Mouse (Mus musculus): ENCODE measurements around the gene Bcr. TPM values are rescaled to one million over a fixed set of nuclear protein-coding genes. Genes with fewer than 3 reads are reported as not detected.

Gene Bcr
- total RNA-seq, 2 experiments from 2014 or later: 121 to 133 TPM

Other genes with a start within 250 kb of the Bcr start
- gene Gnaz, start 93.4 kb upstream of the Bcr start, total RNA-seq (2021): 100 to 1,000 TPM; 106 to 108 TPM
- 1 to 10 TPM in 1 of 2 experiments, not detected in 1; 1.1 TPM for gene Rsph14, start 28.0 kb upstream of the Bcr start, total RNA-seq (2021)
- 10 to 100 TPM; 30.4 to 32.2 TPM for gene Rab36, start 23.5 kb upstream of the Bcr start, total RNA-seq (2021)
- gene Specc1l, start 151.5 kb downstream of the Bcr start, total RNA-seq (2021): 10 to 100 TPM; 40.9 to 48.0 TPM